Mouse (Mus musculus) adrenal gland, postnatal 36 days (tissue): ENCODE data around the gene Mep1a. TPM values are rescaled to one million over a fixed set of nuclear protein-coding genes. Genes with fewer than 3 reads are reported as not detected.
"Not testable (repeated sequence)": the region's sequence is repeated elsewhere in the genome, so short reads cannot be mapped to it uniquely, and the experiment has no call there.

Source experiments
- DNase-seq, 2 experiments: peaks; one replicate each; pipeline ENCODE4 v3.0.0; 2021; ENCODE audit warnings: mixed read lengths in 1 of 2
- long read RNA-seq, 2 experiments: library from polyadenylated mRNA; stranded (forward); transcript quantifications; one replicate each; pipeline ENCODE4 v2.0.0; 2021; ENCODE audit warnings: borderline sequencing depth in 2 of 2
- total RNA-seq, 2 experiments: library from RNA; stranded (reverse); gene quantifications; 2 replicates each; pipeline ENCODE4 v1.2.3; 2021

Gene Mep1a
- total RNA-seq: not detected
- long read RNA-seq, experiment 1: 0 reads
- long read RNA-seq, experiment 2: 0 reads

GRCm38 (mm10) chr17:43502592-43502991 lies at the start of gene Mep1a:
Gene Mep1a (minus strand): TSS chr17:43502812.
- DNase-seq: no peak

GRCm38 (mm10) chr17:43551122-43551630 lies 48.6 kb upstream of the Mep1a start:
- DNase-seq: no peak

DNA sequence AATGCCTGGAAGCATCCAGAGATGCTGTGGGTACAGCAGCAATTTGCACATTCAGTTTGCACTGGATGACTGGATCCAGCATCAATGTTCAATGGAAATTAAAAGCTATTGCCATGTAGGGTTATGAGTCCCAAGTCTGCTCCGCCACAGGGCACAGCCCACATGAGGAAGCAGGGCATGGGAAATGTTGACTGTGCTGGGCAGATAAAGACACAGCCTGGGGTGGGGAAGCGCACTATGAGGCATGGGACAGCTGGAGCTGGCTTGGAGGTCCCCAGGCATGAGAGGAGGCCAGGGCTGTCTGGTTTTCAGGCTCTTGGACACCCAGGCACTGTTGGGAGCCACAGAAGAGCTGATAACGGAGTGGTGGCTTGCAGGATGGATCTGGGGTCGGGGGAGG lies 41.4 kb upstream of the Mep1a start:
- no peak for DNase-seq

GRCm38 (mm10) chr17:43543539-43543938 lies 40.9 kb upstream of the Mep1a start, which contains the start of gene Ankrd66:
Gene Ankrd66 (minus strand): TSS chr17:43543639.
- DNase-seq: no peak

GRCm38 (mm10) chr17:43538767-43539166 lies 36.2 kb upstream of the Mep1a start:
- no peak for DNase-seq

GRCm38 (mm10) chr17:43536841-43537240 lies 34.2 kb upstream of the Mep1a start:
- not testable (repeated sequence) for DNase-seq

- DNase-seq: peak; percentile 32 to 46
These were observed 32.0 kb upstream of the Mep1a start for GRCm38 (mm10) chr17:43534362-43535222.

GRCm38 (mm10) chr17:43531192-43531591 lies 28.6 kb upstream of the Mep1a start:
- DNase-seq: no peak

DNA sequence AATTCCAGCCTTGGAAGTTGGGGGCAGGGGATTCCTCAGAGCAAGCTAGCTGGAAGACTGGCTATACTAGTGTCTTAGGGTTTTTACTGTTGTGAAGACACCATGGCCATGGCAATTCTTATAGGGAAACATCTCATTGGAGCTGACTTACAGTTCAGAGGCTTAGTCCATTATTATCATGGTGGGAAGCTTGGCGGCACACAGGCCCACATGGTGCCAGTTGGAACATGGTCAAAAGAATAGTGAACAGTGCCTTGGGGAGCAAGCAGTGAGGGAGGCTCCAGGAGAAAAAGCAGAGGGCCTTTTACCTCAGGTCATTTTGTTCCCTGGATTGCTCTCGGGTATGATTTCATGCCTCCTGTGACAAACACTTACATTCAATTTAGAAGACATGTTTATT lies 27.9 kb upstream of the Mep1a start:
- DNase-seq: no peak

- no peak for DNase-seq
These were observed 17.6 kb upstream of the Mep1a start for GRCm38 (mm10) chr17:43520166-43520565.

DNA sequence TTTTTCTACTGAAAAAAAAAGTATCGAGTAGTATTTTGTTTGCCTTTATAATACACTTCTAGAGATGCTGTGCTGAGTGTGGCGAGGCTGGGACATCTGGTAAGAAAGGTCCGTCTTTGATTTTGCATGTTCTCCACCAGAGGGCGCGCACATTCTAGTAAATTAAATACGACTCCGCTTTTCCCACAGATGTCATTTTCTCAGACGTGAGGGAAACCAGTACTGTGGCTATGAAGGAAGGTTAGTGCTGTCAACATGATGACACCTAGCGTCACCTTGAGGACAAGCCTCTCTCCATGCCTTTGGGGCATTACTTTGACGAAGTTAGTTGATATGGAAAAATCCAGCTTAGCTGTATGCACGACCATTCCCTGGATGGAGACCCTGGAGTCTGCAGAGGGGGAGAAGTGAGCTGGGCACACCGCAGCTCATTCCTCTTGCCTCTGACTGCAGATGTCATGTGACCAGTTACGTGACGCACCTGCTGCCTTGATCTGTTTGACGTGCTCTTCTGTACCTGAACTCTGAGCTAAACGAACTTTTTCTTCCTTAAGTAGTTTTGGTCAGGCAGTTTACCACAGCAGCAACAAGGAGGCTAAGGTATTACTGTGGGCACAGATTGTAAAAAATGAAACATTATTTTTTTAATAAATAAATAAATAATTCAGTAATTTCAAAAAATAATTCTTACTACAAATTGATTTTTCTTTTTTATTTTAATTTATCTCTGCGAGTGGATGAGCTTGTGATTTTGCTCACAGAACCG lies 16.2 kb upstream of the Mep1a start:
- peak; percentile 56 to 71 for DNase-seq

- no peak for DNase-seq
These were observed 8.2 kb upstream of the Mep1a start for GRCm38 (mm10) chr17:43510782-43511181.

DNA sequence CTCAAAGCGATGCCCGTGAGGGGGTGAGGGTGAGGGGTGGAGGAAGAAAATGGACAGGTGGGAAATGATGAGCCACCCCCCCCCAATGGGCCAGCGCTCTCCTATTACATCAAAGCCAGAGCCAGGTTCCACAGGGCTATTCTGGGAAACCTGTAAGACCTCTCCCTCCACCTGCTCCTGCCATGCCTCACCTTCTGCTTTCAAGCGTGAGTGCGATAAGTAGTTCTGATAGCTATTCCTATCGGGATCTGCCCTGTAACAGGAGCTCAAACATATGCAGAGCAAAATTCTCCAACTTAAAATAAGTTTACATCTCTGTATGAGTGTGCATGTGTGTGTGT lies 2.0 kb upstream of the Mep1a start:
- DNase-seq: no peak

DNA sequence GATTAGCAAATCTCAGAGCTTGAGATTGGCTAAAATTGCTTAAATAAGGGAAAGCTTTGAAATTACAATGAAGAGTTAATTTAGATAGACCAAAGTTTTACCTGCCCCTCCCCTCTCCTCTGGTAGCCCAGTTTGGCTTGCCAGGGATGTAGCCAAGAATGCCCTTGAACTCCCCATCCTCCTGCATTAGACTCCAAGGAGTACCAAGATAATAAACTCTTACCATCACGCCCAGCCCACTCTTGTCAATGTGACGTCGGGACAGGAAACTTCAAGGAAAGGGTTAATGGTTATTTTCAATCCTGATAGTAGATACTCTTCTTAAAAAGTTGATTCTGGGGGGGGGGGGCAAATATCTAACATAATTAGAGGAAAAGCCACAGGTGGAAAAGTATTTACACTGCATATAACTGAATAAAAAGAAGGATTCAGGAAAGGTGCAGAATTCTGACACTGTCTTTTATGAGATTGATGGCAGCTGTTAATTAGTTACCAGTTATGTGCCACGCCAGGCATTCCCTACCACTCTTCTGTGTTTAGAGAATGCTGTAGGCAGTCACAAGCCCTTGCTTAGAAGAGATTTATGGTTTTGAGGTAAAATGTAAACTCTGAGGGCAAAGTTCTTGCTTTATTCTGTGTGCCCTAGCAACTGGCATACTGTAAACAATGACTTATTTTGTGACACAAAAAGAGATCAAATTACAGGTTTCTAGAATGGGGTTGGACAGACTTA lies 1.4 kb upstream of the Mep1a start:
- no peak for DNase-seq

DNA sequence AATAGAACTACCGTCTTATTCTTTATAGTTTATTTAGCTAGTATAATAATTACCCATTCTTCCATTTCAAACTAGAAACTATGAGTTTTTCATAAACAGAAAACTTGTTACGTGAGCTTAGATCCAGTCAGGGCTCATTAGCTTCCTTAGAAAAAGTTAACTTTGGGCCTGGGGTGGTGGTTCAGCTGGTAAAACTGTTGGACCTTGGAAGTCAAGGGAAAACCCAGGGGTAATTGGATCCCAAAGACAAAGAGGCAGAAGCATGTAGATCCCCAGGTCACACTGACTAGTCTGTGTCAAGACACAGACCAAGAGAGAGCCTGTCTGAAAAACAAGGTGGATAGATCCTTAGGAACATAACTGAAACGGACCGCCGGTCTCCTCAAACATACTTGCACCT lies 981 bp downstream of the Mep1a start:
- no peak for DNase-seq

- no peak for DNase-seq
These were observed 1.4 kb downstream of the Mep1a start for GRCm38 (mm10) chr17:43501223-43501622.

DNA sequence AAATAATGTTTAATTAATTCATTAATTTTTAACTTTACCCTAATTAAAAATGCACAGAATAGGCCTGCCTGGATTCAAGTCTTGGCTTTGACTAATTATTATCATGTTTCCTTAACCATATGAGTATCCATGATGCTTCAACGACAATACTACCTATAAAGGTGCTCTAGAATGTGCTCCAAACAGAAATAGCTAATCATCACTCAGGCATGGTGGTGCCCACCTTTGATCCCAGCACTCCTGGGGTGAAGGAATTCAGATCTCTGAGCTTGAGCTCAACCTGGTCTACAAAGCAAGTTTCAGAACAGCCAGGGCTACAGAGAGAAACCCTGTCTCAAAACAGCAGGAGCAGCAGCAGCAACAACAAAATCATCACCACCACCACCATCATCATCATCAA lies 2.1 kb downstream of the Mep1a start:
- DNase-seq: no peak

DNA sequence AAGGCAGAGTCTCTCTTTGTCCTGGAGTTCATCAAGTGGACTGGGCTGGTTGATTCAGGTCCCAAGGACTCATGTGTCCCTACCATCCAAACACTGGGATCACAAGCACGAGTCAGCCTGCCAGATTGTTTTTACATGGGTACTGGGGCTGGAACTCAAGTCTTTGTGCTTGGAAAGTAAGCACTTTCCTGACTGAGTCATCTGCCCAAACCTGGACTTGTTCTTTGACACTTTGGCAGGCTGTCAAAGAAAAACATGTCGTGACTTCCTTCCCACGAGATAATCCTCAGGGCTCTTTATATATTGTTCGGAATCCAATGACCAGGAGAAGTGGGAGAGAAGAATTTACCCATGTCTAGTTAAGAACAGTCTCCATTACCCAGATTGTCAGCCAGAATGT lies 5.1 kb downstream of the Mep1a start:
- DNase-seq: no peak

GRCm38 (mm10) chr17:43495502-43495901 lies 7.1 kb downstream of the Mep1a start:
- no peak for DNase-seq

- not testable (repeated sequence) for DNase-seq
These were observed 12.2 kb downstream of the Mep1a start for GRCm38 (mm10) chr17:43490371-43490770.

DNA sequence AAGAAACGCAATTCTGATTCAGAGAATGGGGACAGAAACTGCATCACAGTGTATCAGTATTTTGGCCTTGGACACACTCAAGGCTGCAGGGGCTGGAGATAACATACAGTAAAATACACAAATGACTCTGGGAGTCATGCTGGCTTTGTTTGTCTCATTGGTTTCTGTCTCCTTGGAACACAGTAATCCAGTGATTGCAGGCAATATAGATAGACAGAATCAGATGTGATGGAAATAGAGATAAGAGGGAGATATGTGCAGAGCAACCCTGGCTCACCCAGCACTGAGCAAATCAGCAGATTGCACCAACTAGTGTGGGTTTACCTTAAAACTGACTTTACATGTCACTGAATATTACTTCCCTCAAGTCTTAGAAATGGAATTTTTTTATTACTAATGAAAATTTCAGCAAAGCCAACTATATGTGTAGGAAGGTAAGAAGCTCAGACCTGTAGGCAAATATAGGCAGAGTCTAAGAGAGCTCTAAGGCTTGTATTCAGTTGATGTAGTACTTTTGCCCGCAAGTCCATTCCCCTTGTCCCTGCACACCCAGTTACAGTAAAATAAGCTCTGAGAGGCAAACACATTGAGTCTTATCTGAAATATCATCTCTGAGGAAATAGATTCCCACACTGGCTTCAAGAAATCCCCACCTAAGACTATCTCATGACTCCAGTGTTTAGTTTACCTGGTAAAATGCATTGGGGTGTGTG lies 14.0 kb downstream of the Mep1a start:
- DNase-seq: peak; percentile 2 to 18

- DNase-seq: no peak
These were observed 16.6 kb downstream of the Mep1a start for GRCm38 (mm10) chr17:43485982-43486381.
